Mouse (Mus musculus) hindbrain, embryonic 16.5 days (tissue): Measurements from ENCODE around the gene Sprn. TPM values are rescaled to one million over a fixed set of nuclear protein-coding genes. Genes with fewer than 3 reads are reported as not detected.
"Not testable (repeated sequence)": the region's sequence is repeated elsewhere in the genome, so short reads cannot be mapped to it uniquely, and the experiment has no call there.

Source experiments
- ATAC-seq: fragments of 200-750 bp; cut with Nextera tagmentation; 2 replicates; pipeline ENCODE4 v1.8.0; 2017; ENCODE audit warnings: moderate TSS enrichment, moderate library complexity
- H3K27ac ChIP-seq: fragments of 300-500 bp; sonication (generic); 2 replicates; pipeline ENCODE4 v1.5.1; 2014; ENCODE audit warnings: low read depth, mild to moderate bottlenecking, control low read depth, low read length, moderate library complexity
- H3K27me3 ChIP-seq: fragments of 300-500 bp; sonication (generic); replicated peaks from 2 replicates; pipeline ENCODE4 v1.6.1; 2014; ENCODE audit warnings: low read length; ENCODE audit not compliant: control insufficient read depth, insufficient read depth
- H3K36me3 ChIP-seq: fragments of 300-500 bp; sonication (generic); 2 replicates; pipeline ENCODE4 v1.6.1; 2014; ENCODE audit warnings: mild to moderate bottlenecking, low read length, moderate library complexity, mixed read lengths; ENCODE audit not compliant: control insufficient read depth, insufficient read depth
- H3K4me1 ChIP-seq: fragments of 300-500 bp; sonication (generic); 2 replicates; pipeline ENCODE4 v1.6.1; 2014; ENCODE audit warnings: low read depth, low read length; ENCODE audit not compliant: control insufficient read depth, insufficient read depth
- H3K4me2 ChIP-seq: fragments of 300-500 bp; sonication (generic); 2 replicates; pipeline ENCODE4 v1.6.1; 2014; ENCODE audit warnings: mild to moderate bottlenecking, low read length, control low read depth, moderate library complexity
- H3K4me3 ChIP-seq: fragments of 300-500 bp; sonication (generic); 2 replicates; pipeline ENCODE4 v1.5.1; 2014; ENCODE audit warnings: mild to moderate bottlenecking, low read length, control low read depth, moderate library complexity
- H3K9ac ChIP-seq: fragments of 300-500 bp; sonication (generic); 2 replicates; pipeline ENCODE4 v1.6.1; 2014; ENCODE audit warnings: low read depth, mild to moderate bottlenecking, control low read depth, low read length, moderate library complexity
- H3K9me3 ChIP-seq: fragments of 300-500 bp; sonication (generic); 2 replicates; pipeline ENCODE4 v1.6.1; 2014; ENCODE audit warnings: mild to moderate bottlenecking, low read length, moderate library complexity; ENCODE audit not compliant: control insufficient read depth
- WGBS: fragments of 180-500 bp; shearing (Covaris S2); extraction: QIAGEN DNeasy Blood & Tissue Kit; methylation state at CpG from one replicate; pipeline ENCODE4 v1.1.7; 2014; 5-methylcytosine and 5-hydroxymethylcytosine counted together
- polyA plus RNA-seq: library from polyadenylated mRNA; unstranded; fragments of >200 nt; fragmentation: Nextera tagmentation; extraction: Ambion mirVana; gene quantifications from 2 replicates; pipeline ENCODE4 v1.2.1, GENCODE M21; 2015

Gene Sprn
- polyA plus RNA-seq, 1 experiment from 2014 or later = 31.2 TPM

DNA sequence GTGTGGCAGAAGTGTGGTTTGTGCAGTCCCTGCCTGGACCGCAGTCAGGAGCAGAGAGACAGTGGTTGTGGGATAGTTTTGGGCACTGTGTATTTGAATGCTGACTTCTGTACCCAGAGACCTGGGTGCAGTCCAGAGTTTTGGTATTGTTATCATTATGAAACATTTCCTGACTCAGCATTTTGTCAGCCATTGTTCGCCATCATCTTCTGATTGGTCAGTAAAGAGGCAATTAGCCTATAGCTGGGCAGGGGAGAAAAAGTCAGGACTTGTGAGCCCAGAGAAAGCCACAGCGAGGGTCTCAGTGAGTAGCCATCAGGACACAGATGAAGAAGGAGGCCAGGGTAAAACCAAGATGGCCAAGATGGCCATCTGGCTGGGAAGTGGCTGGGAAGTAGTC lies 5.7 kb upstream of the Sprn start:
- Histone ChIP-seq H3K36me3 (no peaks in the 10 kb centered on the region), H3K9me3 (no peaks in the 10 kb centered on the region), H3K4me3 (no peak overlapping the region), H3K9ac (no peak overlapping the region), H3K4me2 (no peak overlapping the region), H3K27me3 (no peaks in the 10 kb centered on the region), H3K27ac (no peak overlapping the region), H3K4me1 (no peaks in the 10 kb centered on the region)
- whole genome bisulfite sequencing = 80% methylated on average over 3 of the region's 3 CpGs
- no peak for ATAC-seq

GRCm38 (mm10) chr7:140153829-140154217 lies 854 bp downstream of the Sprn start:
- no peaks in the 10 kb centered on the region for H3K36me3 ChIP-seq
- H3K27ac ChIP-seq = peak overlapping the region; percentile 87
- H3K4me3 ChIP-seq = peak overlapping the region; percentile 58
- no peaks in the 10 kb centered on the region for H3K9me3 ChIP-seq
- H3K4me1 ChIP-seq = peaks cover 14% of the 10 kb centered on the region
- H3K27me3 ChIP-seq = no peaks in the 10 kb centered on the region
- peak; percentile 31 for ATAC-seq
- peak overlapping the region; percentile 81 for H3K9ac ChIP-seq
- peak overlapping the region; percentile 70 for H3K4me2 ChIP-seq
- 22% methylated on average over 3 of the region's 4 CpGs for WGBS

DNA sequence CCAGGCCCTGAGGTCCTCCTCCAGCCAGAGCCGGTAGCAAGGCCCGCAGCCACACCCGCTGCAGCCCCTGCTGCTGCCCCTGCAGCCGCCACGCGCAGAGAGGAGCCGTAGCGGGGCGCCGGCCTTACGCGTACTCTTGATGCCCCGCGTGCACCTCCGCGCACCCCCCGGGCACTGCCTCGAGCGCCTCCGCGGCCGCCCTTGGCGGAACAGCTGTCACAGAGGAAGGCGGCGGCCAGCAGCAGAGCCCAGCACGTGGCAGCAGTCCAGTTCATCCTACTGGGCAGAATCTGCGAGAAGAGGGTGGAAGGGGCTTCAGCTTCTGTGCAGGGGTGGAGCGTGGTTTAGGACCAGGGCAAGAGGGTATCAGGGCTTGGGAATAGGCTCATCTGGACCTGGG lies 1.3 kb downstream of the Sprn start:
- peak overlapping the region; percentile 58 for H3K4me3 ChIP-seq
- H3K9ac ChIP-seq = peak overlapping the region; percentile 81
- 3% methylated on average over 28 of the region's 28 CpGs for WGBS
- H3K27ac ChIP-seq = peak overlapping the region; percentile 87; the same call in 1 of the 2 replicates
- H3K9me3 ChIP-seq = no peaks in the 10 kb centered on the region
- no peaks in the 10 kb centered on the region for H3K36me3 ChIP-seq
- H3K4me1 ChIP-seq = peaks cover 14% of the 10 kb centered on the region
- peak; percentile 32 for ATAC-seq
- H3K4me2 ChIP-seq = peak overlapping the region; percentile 70
- H3K27me3 ChIP-seq = no peaks in the 10 kb centered on the region

DNA sequence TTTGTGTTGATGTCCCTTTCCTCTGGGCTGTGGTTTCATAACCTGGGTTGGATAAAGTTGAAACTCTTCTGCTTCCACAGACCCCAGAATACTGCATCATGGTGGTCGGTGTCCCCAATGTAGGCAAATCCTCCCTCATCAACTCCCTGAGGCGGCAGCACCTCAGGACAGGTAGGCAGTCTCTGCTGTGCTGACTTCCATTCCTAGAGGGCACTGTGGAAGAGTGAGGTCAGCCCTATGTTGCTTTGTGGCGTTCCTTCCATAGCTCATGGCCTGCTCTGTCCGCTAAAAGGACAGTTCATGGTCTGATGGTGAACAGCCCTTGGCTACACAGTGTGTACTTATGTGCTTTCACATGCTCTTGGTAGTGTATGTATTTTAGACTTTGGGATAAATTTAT lies 10.1 kb downstream of the Sprn start:
- H3K4me1 ChIP-seq = no peaks in the 10 kb centered on the region; the same call in 1 of the 2 replicates
- no peak overlapping the region for H3K9ac ChIP-seq
- no peaks in the 10 kb centered on the region for H3K36me3 ChIP-seq
- ATAC-seq = no peak
- H3K4me2 ChIP-seq = no peak overlapping the region
- WGBS = 84% methylated on average over 4 of the region's 4 CpGs
- H3K27ac ChIP-seq = no peak overlapping the region
- H3K9me3 ChIP-seq = no peaks in the 10 kb centered on the region
- no peaks in the 10 kb centered on the region for H3K27me3 ChIP-seq
- H3K4me3 ChIP-seq = no peak overlapping the region

DNA sequence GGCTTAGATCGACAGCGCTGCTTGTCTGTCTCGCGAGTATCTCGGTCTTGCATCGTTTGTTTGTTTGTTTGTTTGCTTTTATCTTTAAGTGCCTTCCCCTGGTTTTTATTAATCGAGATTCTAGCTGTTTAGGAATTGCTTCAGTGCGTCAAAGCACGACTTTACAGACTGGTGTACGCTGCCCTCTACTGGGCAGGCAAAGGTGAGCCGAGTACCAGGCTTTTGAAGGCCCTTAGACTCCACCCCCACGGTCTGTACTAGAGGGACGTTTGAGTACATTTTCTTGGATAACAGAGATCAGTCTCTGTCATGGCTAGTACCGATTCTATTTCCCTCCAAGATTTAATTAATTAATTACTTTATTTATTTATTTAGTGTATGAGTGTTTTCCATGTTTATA lies 13.3 kb downstream of the Sprn start:
- Histone ChIP-seq H3K27ac (no peak overlapping the region), H3K27me3 (no peaks in the 10 kb centered on the region), H3K4me2 (no peak overlapping the region), H3K4me3 (no peak overlapping the region), H3K9ac (no peak overlapping the region), H3K9me3 (no peaks in the 10 kb centered on the region), H3K4me1 (peaks cover 4% of the 10 kb centered on the region), H3K36me3 (no peaks in the 10 kb centered on the region)
- ATAC-seq = no peak
- 5% methylated on average over 14 of the region's 14 CpGs for WGBS

DNA sequence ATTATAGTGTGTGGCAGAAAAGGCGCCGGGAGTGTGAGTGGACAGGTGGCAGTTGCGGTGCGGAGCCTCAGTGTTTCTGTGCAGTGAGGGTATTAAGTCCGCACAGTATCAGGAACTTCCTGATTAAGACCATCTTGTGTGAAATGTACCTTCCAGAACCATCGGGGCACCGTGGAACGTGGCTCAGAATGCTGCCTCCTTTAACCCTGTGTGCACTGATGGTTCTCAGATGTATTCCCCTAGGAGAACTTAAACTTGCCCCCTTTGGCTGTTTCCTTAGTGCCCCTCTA lies 16.7 kb downstream of the Sprn start:
- Histone ChIP-seq H3K36me3 (no peaks in the 10 kb centered on the region), H3K27ac (peak overlapping the region; percentile 87), H3K4me2 (peak overlapping the region; percentile 86), H3K27me3 (no peaks in the 10 kb centered on the region), H3K9ac (peak overlapping the region; percentile 93), H3K4me3 (peak overlapping the region; percentile 91), H3K4me1 (peaks cover 4% of the 10 kb centered on the region), H3K9me3 (no peaks in the 10 kb centered on the region)
- 1% methylated on average over 8 of the region's 8 CpGs for WGBS
- no peak for ATAC-seq

GRCm38 (mm10) chr7:140137135-140138020 lies 17.3 kb downstream of the Sprn start, which contains the start of gene Mtg1:
Gene Mtg1, plus strand, starts transcription at chr7:140137564.
- H3K36me3 ChIP-seq = no peaks in the 10 kb centered on the region
- peak within 1 kb of the TSS; percentile 87 for H3K27ac ChIP-seq
- peak within 1 kb of the TSS; percentile 93 for H3K9ac ChIP-seq
- H3K4me1 ChIP-seq = peaks cover 4% of the 10 kb centered on the region
- 2% methylated on average over 39 of the region's 39 CpGs for WGBS
- H3K4me3 ChIP-seq = peak within 1 kb of the TSS; percentile 91
- H3K4me2 ChIP-seq = peak within 1 kb of the TSS; percentile 86
- H3K27me3 ChIP-seq = no peaks in the 10 kb centered on the region
- ATAC-seq = peak; percentile 98
- H3K9me3 ChIP-seq = no peaks in the 10 kb centered on the region

GRCm38 (mm10) chr7:140135106-140135770 lies 19.4 kb downstream of the Sprn start:
- no peaks in the 10 kb centered on the region for H3K36me3 ChIP-seq
- H3K4me3 ChIP-seq = no peak overlapping the region
- no peak overlapping the region for H3K4me2 ChIP-seq
- no peaks in the 10 kb centered on the region for H3K27me3 ChIP-seq
- no peaks in the 10 kb centered on the region for H3K9me3 ChIP-seq
- no peak overlapping the region for H3K9ac ChIP-seq
- 94% methylated on average over 5 of the region's 5 CpGs for WGBS
- ATAC-seq = no peak
- H3K4me1 ChIP-seq = peaks cover 4% of the 10 kb centered on the region
- no peak overlapping the region for H3K27ac ChIP-seq

- H3K4me3 ChIP-seq, H3K9me3 ChIP-seq, H3K9ac ChIP-seq, H3K4me2 ChIP-seq, H3K27ac ChIP-seq, ATAC-seq, H3K36me3 ChIP-seq, H3K4me1 ChIP-seq, H3K27me3 ChIP-seq: not testable (repeated sequence)
- WGBS = 95% methylated on average over 5 of the region's 7 CpGs
Measured at GRCm38 (mm10) chr7:140134033-140134432, 20.6 kb downstream of the Sprn start.
